Mouse (Mus musculus) ovary, postnatal 36 days (tissue): ENCODE results near the gene Fam81b.
"Not testable (repeated sequence)": the region's sequence is repeated elsewhere in the genome, so short reads cannot be mapped to it uniquely, and the experiment has no call there.

Source experiments
- DNase-seq: peaks from one replicate; pipeline ENCODE4 v3.0.0; 2022; ENCODE audit warnings: low spot score, mixed read lengths

Fam81b gene

DNA sequence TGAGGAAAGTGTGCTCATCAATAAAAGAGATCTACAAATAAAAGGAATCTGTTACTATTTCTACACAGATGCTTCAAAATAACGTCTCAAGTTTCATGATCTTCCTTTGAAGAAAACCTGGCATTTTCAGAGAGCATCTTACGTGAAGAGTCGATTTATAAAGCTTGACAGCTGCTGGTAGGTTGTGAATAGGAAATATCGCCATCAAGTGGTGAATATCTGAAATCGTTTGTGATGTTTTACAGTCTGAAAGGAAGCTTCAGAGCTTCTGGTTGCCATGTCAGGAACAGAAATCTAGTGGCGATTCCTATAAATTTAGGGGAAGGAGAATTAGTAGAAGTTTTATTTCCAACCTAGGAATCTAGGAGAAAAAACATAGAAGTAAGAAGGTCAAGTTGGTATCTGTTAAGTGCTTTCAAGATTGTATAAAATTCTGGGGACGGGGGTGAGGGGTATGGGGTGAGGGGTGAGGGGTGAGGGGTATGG is at the start of gene Fam81b:
Gene Fam81b (minus strand): TSS at position 436 of the 486 bp plus-strand sequence.
- DNase-seq = no peak

DNA sequence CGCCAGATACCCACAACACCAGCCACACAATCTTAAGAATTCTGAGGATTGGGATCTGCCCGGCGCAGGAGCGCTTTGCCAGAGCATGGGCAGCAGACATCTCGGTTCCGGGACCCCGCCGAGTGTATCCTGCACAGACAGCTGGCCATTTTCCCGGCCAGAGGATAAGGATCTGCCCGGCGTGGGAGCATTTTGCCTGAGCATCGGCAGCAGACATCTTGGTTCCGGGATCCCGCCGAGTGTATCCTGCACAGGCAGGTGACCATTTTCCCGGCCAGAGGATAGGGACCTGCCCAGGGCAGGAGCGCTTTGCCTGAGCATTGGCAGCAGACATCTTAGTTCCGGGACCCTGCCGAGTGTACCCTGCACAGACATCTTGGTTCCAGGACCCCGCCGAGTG is 41.1 kb upstream of the Fam81b start:
- DNase-seq = not testable (repeated sequence)

GRCm38 (mm10) chr13:76318635-76319034 is 13.8 kb upstream of the Fam81b start:
- DNase-seq = no peak

DNA sequence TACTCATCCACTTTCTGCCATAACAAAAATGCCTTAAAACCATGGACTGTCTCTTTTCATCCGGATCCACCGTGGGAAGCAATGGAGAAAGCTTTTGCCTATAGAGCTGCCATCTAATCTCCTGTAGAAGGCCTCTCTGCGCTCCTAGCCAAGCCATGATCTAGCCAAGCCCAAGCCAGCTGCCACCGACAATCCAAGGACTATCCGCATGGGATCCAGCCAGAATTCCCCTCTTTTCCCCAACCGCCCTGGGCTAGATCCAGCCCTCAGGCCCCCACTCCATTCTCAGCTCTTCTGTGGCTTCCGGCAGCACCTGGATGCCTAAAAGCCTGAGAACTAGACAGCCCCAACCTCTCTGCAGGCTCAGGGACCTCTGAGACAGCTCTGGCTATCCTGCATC is 6.7 kb upstream of the Fam81b start:
- no peak for DNase-seq

- DNase-seq = no peak
Measured at GRCm38 (mm10) chr13:76308811-76309210, 3.9 kb upstream of the Fam81b start.

- no peak for DNase-seq
Measured at GRCm38 (mm10) chr13:76305655-76306365, 938 bp upstream of the Fam81b start.

- DNase-seq = no peak
Measured at GRCm38 (mm10) chr13:76305241-76305640, 369 bp upstream of the Fam81b start.

DNA sequence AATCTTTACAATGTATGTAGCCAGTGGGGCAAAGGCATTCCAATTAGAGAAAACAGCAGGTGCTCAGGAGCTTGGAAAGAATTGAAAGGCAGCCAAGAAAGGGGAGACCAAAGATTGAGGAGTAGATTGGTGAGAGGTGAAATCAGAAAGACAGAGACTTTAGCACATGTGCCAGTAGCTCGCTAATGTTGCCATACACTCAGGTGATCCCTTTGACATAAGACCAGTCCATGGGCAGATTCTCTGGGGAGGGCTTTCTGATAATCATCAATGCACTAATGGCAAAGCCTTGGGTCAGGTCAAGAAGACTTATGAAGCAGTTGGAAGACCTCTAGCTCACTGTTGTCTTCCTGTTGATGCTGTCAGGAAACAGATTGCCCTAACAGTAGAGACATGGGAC is 671 bp downstream of the Fam81b start:
- DNase-seq = no peak

DNA sequence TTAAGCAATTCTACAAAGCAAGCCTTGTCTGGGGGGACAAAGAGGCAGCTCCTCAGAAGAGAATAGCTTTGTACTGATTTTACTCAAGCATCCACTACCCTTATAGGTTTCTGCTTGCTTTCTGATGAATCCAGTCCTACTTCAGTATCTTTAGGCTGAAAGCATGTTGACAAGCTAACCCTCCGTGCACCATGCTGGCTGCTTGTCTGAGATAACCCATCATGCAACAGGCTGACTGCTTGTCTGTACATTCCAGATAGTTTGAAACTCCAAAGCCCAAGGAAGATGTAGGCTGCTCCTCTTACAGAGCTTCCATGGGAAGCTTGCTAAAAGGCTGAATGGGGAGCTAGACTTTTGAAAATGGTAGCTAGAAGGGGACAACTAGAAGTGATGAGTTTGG is 1.7 kb downstream of the Fam81b start:
- no peak for DNase-seq

- DNase-seq = no peak
Measured at GRCm38 (mm10) chr13:76302056-76302455, 2.8 kb downstream of the Fam81b start.

- DNase-seq = no peak
Measured at GRCm38 (mm10) chr13:76292050-76292449, 12.8 kb downstream of the Fam81b start.

DNA sequence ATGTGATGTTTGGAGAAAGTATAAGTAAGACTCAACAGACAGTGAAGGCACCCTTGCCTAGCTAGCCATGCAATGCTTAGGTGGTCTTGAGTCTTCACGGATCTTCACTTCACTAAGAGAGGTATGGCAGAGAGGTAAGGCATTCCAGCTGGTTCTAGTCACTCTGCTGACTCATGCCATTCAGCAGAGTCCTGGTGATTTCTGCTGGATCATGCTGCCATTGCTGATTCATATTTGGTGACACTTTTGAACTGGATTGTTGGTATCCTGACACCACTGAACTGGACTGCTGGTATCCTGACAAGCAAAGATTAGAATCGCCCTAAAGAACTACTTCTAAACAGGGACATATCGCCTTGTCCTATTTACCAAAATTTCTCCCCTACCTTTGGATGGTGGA is 20.3 kb downstream of the Fam81b start:
- DNase-seq = no peak

- no peak for DNase-seq
Measured at GRCm38 (mm10) chr13:76264361-76265026, 40.4 kb downstream of the Fam81b start.

GRCm38 (mm10) chr13:76258766-76259165 is 46.1 kb downstream of the Fam81b start:
- DNase-seq = no peak

DNA sequence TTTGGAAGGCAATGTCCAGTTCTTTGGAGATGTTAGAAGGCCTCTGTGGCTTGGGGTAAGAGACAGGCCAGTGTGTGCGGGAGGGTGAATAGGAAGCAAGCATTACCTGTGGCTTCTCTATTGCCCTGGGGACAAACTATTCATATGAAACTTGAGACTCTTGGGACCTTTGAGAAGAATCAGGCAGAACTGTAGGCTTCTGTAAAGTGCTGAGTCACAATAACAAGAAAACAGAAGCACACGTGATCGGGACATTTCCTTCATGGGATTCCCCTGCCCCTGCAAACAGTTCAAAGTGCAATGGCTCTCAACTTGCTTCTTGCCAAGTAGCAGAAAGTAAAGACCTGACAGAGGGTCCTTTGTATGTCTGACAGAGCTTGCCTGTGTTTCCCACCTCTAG is 48.5 kb downstream of the Fam81b start:
- DNase-seq = no peak

GRCm38 (mm10) chr13:76250092-76250491 is 54.8 kb downstream of the Fam81b start:
- DNase-seq = no peak

DNA sequence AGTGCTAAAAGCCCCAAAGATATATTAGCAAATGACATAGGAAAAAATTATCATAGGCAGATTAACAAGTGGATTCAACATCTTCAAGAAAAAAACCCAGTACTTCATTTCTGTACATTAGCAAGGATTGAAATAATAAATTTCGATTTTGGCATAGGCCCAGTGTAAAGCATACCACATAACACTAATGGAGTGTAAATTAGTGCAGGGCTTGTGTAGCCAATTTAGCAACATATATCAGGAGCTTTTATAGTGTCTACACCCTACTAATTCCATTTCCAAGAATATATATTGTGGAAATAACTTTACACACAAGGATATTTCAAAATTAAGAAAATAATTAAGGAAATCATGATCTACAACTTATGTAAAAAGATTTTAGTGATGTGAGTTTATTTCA is 55.8 kb downstream of the Fam81b start:
- no peak for DNase-seq

DNA sequence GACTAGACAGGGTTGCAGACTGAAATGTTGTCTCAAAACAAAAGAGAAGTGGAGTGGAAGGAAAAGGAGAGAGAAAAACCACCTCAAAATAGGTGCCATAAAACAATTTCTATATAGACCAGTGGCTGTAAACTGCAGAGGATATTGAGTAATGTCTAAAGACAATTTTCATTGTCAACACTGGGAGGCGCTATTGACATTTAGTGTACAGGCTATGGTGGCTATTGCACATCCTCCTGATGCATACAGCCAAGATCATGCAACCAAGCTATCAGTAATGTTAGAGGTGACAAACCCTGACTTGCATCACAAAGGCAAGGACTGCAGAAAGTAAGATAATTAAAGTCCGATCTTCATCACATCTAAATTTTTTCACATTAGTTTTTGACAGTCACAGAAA is 89.5 kb downstream of the Fam81b start:
- DNase-seq = no peak

DNA sequence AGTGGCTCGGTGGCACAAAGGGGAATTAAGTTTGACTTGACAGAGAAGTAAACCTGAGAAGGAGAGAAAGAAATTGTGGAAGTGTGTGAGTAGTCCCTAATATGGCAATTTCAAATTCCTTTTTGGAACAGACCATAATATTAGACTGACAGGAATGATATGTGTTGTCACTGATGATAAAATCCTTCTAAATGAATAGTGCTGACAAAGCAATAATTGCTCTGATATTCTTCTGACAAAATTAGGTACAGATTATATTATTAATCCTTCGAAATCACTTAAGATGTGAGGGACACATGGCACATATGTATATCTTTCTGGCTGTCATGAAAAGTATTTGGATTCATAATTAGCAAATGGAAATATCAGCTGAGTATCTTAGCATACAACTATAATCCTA is 89.9 kb downstream of the Fam81b start:
- no peak for DNase-seq

DNA sequence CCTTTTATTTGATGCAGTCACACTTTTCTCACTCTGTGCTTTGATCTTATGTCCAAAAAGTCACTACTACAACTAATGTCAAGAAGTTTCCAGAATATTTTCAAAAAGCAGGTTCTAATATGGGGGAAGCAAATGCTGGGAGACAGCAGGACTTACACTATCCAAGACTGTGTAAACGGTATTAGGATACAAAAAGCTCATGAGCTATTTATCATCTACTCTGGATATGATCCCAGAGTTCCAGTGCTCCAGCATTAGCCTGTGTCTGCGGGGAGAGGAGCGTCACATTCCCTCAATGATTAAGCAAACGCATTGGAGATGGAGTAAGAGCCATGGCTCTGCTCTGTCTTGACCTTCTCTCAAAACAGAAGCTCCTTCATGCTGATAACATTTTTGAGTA is 104.9 kb downstream of the Fam81b start:
- DNase-seq = no peak

DNA sequence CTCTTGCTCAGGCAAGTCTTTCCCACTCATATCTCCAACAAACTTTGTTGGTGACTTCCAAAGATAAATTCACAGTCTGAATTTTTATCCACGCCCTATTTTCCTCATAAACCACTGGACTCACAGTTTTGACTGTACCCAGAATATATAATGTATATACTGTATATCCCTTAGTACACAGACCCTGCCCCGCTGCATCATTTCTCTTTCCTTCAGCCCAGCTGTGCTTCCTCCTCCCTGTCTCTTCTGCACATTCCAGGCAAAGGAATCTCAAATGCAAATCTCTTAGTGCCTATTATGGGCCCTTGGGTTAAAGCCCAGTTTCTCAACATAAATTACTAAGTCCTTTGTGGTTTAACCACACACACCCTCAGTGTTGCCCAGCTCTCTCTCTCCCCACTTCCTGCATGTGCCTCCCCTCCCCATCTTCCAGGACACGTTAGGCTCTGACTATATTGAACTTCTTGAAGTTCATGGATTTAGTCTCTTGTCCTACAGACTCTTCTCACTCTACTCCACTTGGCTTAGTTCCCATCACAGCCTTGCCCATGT is 107.5 kb downstream of the Fam81b start:
- DNase-seq = no peak

- no peak for DNase-seq
Measured at GRCm38 (mm10) chr13:76195431-76196138, 109.3 kb downstream of the Fam81b start.

- no peak for DNase-seq
Measured at GRCm38 (mm10) chr13:76194937-76195336, 109.9 kb downstream of the Fam81b start.
